Mouse (Mus musculus) CH12.LX (cell line): Measurements from ENCODE around the gene Myl4.

Source experiments
- CHD2 ChIP-seq: IDR thresholded peaks from 2 replicates; pipeline ENCODE4 v1.6.1; 2011; ENCODE audit warnings: low read length, improper control_type of control experiment
- CTCF ChIP-seq, 2 experiments: IDR thresholded peaks in 1 of 2; conservative IDR thresholded peaks in 1 of 2; 2 replicates each; pipeline ENCODE4 v1.5.1; 2011 to 2012; ENCODE audit warnings: low read depth in 2 of 2, low read length in 2 of 2, improper control_type of control experiment in 1 of 2, inconsistent platforms in 1 of 2, mild to moderate bottlenecking in 1 of 2, moderate library complexity in 1 of 2
- ZMIZ1 ChIP-seq: IDR thresholded peaks from 2 replicates; pipeline ENCODE4 v1.6.1; 2012; ENCODE audit warnings: low read depth, mild to moderate bottlenecking, inconsistent platforms, low read length, improper control_type of control experiment

GRCm38 (mm10) chr11:104539811-104540210, 10.7 kb upstream of the Myl4 start:
- TF ChIP-seq CHD2, result no peak
- TF ChIP-seq CTCF (conservative IDR thresholded peaks at IDR 0.05 in 1 of 2, IDR thresholded peaks at IDR 0.05 in 1 of 2; ENCODE audit: low read depth in 2 of 2, low read length in 2 of 2), result no peak
- no peak for TF ChIP-seq ZMIZ1
